Mouse (Mus musculus): ENCODE measurements around the gene Hmga1b.
"Not testable (repeated sequence)": the region's sequence is repeated elsewhere in the genome, so short reads cannot be mapped to it uniquely, and the experiment has no call there.

DNA sequence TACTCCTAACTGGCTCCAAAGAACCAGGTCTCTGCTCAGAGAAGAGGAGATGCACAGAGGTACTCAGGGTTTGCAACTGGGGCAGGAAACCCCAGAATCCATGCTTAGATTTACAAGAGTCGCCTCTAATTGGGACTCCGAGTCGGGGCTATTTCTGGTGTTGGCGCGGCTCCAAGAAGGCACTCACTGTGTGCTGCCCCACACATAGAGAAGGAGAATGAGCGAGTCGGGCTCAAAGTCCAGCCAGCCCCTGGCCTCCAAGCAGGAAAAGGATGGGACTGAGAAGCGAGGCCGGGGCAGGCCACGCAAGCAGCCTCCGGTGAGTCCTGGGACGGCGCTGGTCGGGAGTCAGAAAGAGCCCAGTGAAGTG is at the start of gene Hmga1b:
- not testable (repeated sequence) for TF ChIP-seq CTCF, EP300 (IDR thresholded peaks at IDR 0.05; ENCODE audit: low read depth)

Data from liver, postnatal 0 days (tissue).